In the genomic region with DNA sequence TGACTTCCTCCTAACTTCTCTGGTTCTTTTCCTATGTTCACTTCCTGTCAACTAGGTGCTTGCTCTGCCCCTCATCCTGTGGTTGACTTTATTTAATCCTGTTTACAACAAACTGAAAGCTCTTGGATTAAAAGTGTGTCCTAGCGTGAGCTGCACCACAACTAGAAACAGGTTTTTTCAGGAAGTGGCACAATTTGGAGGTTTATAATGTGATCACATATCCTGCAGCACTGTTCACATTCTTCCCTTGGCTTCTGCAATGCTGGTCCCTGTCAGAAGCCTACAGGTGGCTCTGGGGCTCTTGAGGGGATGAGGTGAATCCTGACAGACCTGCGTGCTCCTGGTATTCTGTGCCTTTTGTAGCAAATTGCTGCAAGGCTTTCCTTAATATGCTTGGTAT, we compare ENCODE assay signal across 39 mouse cellular contexts. TPM values are rescaled to one million over a fixed set of nuclear protein-coding genes. Genes with fewer than 3 reads are reported as not detected.
"Had no signal": no experiment of that assay in that cellular context is flagged by ENCODE, and none has a peak within 500 bp of the region (broad histone marks: within the 10 kb centered on the region; RNA-seq: fewer than 3 reads in every experiment).

No protein-coding gene starts in this region.

- H3K36me3 ChIP-seq: heart, embryonic 13.5 days; heart, embryonic 15.5 days; intestine, embryonic 15.5 days had no signal

- H3K9ac ChIP-seq: heart, embryonic 13.5 days; heart, embryonic 15.5 days; hindbrain, embryonic 12.5 days; hindbrain, embryonic 14.5 days; intestine, embryonic 15.5 days; limb, embryonic 13.5 days; limb, embryonic 15.5 days; liver, embryonic 13.5 days had no signal

- ATAC-seq: hindbrain, embryonic 16.5 days; inflammation-experienced regulatory T-cells, adult 6 months; intestine, embryonic 15.5 days; intestine, postnatal 0 days had no signal

- H3K4me1 ChIP-seq: hindbrain, embryonic 10.5 days; hindbrain, embryonic 12.5 days; intestine, embryonic 15.5 days; limb, embryonic 13.5 days; limb, embryonic 15.5 days had no signal

- H3K4me3 ChIP-seq: heart, adult 2 months; heart, embryonic 13.5 days; heart, embryonic 15.5 days; hindbrain, embryonic 10.5 days; hindbrain, embryonic 12.5 days; intestine, embryonic 15.5 days; limb, embryonic 13.5 days; limb, embryonic 15.5 days; liver, embryonic 13.5 days had no signal

- H3K4me2 ChIP-seq: heart, embryonic 11.5 days; heart, embryonic 13.5 days; heart, embryonic 15.5 days; hindbrain, embryonic 12.5 days; hindbrain, embryonic 14.5 days; intestine, embryonic 15.5 days; limb, embryonic 13.5 days; limb, embryonic 15.5 days; liver, embryonic 13.5 days had no signal

- H3K27ac ChIP-seq: heart, adult 2 months; heart, embryonic 13.5 days; heart, embryonic 15.5 days; hindbrain, embryonic 10.5 days; hindbrain, embryonic 12.5 days; hindbrain, embryonic 14.5 days; intestine, embryonic 15.5 days; limb, embryonic 13.5 days; limb, embryonic 15.5 days; liver, embryonic 13.5 days had no signal

- H3K27me3 ChIP-seq: heart, embryonic 13.5 days; heart, embryonic 15.5 days; hindbrain, embryonic 12.5 days; intestine, embryonic 15.5 days; limb, embryonic 13.5 days; limb, embryonic 15.5 days; liver, embryonic 13.5 days had no signal

- H3K9me3 ChIP-seq: heart, embryonic 13.5 days; heart, embryonic 15.5 days; hindbrain, embryonic 10.5 days; hindbrain, embryonic 12.5 days; intestine, embryonic 15.5 days; limb, embryonic 13.5 days; limb, embryonic 15.5 days; liver, embryonic 13.5 days had no signal

- DNase-seq: gastrocnemius, postnatal 14 days; gastrocnemius, postnatal 36 days; heart, adult 11 months; heart, adult 2 months; heart, postnatal 14 days; heart, postnatal 36 days; kidney, adult 18-20 months; kidney, adult 8-10 months; kidney, postnatal 14 days; kidney, postnatal 36 days; layer of hippocampus, postnatal 36 days; left cerebral cortex, postnatal 4 days; liver, embryonic 13.5 days had no signal

RNA-seq across cellular contexts. Expression of a gene that starts 40.1 kb away (rescaled TPM):
- total RNA-seq: gastrocnemius, adult 18-20 months; gastrocnemius, adult 8-10 months; gastrocnemius, postnatal 36 days; heart, adult 2 months; heart, postnatal 14 days; heart, postnatal 36 days had no signal
- polyA plus RNA-seq: heart, adult 2 months; inflammation-experienced regulatory T-cells, adult 6 months had no signal

RNA-seq across cellular contexts. Expression of a gene that starts 46.5 kb away (rescaled TPM):
- total RNA-seq: gastrocnemius, adult 18-20 months; gastrocnemius, adult 8-10 months; gastrocnemius, postnatal 14 days; gastrocnemius, postnatal 36 days; heart, adult 2 months; heart, postnatal 14 days; heart, postnatal 36 days; layer of hippocampus, adult 18-20 months; layer of hippocampus, postnatal 10 days; layer of hippocampus, postnatal 36 days; left cerebral cortex, adult 18-20 months; left cerebral cortex, adult 8-10 months; left cerebral cortex, postnatal 10 days; left cerebral cortex, postnatal 25 days; left cerebral cortex, postnatal 4 days; liver, adult 2 months had no signal
- polyA plus RNA-seq: heart, adult 2 months; heart, embryonic 11.5 days; heart, embryonic 13.5 days; heart, embryonic 15.5 days; heart, postnatal 0 days; hindbrain, embryonic 10.5 days; hindbrain, embryonic 12.5 days; hindbrain, embryonic 14.5 days; intestine, embryonic 15.5 days; intestine, postnatal 0 days; kidney, embryonic 14.5 days; kidney, embryonic 16.5 days; large intestine, adult 2 months; limb, embryonic 11.5 days; limb, embryonic 13.5 days; limb, embryonic 15.5 days; liver, adult 2 months; liver, embryonic 13.5 days had no signal
